Mouse (Mus musculus): Measurements from ENCODE around the gene Gnl3.

Gnl3 gene

GRCm38 (mm10) chr14:31018860-31019291 is at the start of gene Gnl3, which contains the start of gene Pbrm1:
TSS of gene Gnl3 (minus strand) at chr14:31019152.
TSS of gene Pbrm1 (plus strand) at chr14:31019138.
- in situ Hi-C loops (cut with MboI, MseI) = no loop called here

DNA sequence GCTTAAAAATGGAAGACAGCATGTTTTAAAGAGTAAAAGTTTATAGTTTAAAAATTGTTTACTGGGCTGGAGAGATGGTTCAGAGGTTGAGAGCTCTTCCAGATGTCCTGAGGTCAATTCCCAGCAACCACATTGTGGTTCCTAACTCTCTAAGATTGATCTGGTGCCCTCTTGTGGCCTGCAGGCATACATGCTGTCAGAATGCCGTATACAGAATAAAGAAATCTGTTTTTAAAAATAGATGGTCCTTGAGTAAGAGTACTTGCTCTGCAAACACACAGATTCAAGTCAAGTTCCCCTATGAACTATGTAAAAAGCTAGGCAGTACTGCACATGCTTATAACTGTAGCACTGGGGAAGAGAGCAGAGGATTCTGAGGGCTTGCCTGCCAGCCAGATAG is 43.3 kb upstream of the Gnl3 start:
- in situ Hi-C loops (cut with MboI, MseI) = no loop called here

GRCm38 (mm10) chr14:31045817-31046216 is 26.9 kb upstream of the Gnl3 start:
- in situ Hi-C loops (cut with MboI, MseI) = loop anchor here (25.0 kb wide), 1 partner anchor 1166 kb away; the partner anchor contains the start of genes Parg and Timm23

DNA sequence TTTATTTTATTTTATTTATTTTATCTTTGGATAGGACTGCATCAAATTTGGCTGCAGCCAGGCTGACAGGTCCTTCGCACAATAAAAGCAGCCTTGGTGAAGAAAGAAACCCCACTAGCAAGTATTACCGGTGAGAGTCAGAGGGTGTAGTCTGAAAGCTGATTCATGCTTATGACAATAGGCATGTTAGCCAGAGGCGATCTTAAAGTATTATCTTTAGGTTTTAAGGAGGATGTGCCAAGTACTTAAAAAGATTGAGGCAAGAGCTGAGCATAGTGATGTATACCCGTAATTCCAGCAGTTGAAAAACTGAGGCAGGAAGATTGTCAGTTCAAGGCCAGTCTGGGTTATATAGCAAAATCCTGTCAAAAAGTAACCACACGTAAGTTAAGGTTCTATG is 26.3 kb upstream of the Gnl3 start:
- in situ Hi-C loops (cut with MboI, MseI) = loop anchor here (25.0 kb wide), 1 partner anchor 1167 kb away; the partner anchor contains the start of genes Parg and Timm23

GRCm38 (mm10) chr14:31025785-31026184 is 6.8 kb upstream of the Gnl3 start:
- in situ Hi-C loops (cut with MboI, MseI) = loop anchor here (10.0 to 25.0 kb wide), 2 partner anchors 169 to 1187 kb away; partner anchors contain the start of genes Parg and Timm23

- in situ Hi-C loops (cut with MboI, MseI) = loop anchor here (10.0 kb wide), 1 partner anchor 172 kb away; no protein-coding TSS in a partner anchor
These were observed 3.6 kb upstream of the Gnl3 start for GRCm38 (mm10) chr14:31022579-31022978.

DNA sequence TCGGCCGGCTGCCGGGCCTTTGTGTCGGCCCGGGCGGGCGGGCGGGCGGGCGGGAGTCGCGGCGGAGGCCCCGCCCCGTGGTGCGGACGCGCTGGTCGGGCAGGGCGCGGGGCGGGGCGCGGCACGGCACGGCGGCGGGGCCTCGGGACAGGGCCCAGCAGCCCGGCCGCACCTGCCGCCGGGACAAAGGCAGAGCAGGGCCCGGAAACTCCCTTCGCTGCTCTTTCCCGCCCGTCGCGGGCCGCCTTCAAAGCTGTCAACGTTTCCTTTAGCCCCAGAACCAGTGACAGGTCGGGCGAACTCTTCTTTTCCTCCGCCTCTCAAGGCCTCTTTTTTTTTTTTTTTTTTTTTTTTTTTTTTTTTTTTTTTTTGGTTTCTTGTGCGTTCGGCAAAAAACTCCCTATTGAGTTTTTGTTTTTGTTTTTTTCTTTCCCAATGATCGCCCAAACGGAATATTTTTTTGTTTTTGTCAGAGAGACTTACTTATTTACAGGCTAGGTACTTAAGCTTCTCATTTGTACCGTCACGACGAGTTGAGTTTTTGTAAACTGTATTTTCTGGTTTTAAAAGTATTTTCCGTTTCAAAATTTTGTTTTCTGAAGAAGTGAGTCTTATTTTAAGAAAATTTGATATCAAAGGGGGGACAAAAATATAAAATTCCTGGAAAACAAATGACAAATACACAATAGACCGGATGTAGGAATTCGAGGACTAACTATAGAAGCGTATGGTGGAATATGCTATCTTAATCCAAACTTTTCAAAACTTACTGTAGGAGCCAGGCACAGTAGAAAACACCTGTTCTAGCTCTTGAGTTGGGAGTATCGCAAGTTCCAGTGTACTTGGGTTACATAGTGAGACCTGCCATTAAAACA is 616 bp upstream of the Gnl3 start:
- in situ Hi-C loops (cut with MboI, MseI) = loop anchor here (10.0 kb wide), 1 partner anchor 175 kb away; no protein-coding TSS in a partner anchor

DNA sequence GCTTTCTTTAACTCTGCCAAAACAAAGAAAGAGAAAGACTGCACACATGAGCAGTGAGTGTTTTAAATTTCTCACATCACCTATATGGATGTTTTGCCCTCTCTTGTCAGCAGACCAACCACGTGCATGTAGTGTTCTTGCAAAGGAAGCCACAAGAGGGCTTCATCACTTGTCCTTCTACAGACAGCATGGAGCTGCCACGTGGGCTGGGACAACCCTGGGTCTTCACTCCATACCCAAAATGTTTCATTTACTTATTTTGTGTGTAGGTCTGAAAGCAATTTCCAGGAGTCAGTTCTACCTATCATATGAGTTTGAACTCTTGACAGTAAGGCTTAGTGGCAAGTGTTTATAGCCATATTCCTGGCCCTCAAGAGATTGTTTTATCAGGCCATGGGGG is 1.1 kb downstream of the Gnl3 start:
- in situ Hi-C loops (cut with MboI, MseI) = no loop called here

DNA sequence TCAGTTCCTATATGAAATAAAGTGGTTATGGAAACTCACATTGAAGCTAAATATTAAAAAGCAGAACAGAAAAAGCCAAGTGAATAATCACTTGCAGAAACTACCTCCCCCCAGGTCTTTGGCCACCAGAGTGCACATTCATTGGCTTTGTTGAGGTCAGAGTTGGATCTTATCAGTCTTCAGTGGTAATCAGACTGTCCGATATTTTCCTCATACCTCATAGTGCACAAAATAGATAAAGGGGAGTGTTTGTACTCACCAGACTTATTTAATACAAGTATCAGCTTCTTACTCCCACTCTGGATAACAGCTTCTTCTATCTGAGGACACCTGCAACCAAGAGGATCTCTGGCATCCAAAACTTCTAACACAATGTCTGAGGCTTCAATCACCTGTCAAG is 2.9 kb downstream of the Gnl3 start:
- in situ Hi-C loops (cut with MboI, MseI) = no loop called here

DNA sequence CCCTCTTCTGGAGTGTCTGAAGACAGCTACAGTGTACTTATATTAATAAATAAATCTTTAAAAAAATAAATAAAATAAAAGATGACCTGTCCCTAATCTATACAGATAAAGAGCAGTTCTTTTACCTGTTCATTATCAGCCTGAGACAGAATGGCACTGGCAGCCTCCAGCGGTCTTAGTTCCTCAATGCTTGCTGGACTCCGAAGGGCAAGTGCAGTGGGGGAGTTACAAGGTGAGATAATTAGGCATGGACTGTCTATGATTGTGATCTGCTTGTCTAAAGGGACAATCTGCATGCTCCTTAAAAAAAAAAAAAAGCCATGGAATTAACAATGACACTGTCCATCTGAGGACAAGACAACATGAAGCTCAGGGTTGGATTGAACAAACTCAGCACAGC is 5.0 kb downstream of the Gnl3 start:
- in situ Hi-C loops (cut with MboI, MseI) = no loop called here

DNA sequence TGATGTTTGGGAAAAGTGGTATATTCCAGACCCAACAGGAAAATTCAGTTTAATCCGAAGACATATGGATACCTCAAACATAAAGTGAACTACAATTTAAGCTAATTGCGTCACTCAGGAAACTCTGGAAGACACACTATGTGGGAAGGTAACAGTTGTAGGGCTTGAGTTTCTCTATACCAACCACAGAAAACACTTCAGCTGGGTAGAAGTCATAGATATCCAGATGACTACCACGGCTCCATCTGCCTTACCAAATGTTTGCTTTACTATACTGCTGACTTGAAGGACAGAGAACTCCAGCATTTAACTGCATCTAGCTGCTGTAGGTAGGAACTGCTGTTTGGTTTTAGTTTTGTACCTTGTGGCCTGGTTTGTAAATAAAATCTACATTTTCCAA is 7.4 kb downstream of the Gnl3 start:
- in situ Hi-C loops (cut with MboI, MseI) = no loop called here

DNA sequence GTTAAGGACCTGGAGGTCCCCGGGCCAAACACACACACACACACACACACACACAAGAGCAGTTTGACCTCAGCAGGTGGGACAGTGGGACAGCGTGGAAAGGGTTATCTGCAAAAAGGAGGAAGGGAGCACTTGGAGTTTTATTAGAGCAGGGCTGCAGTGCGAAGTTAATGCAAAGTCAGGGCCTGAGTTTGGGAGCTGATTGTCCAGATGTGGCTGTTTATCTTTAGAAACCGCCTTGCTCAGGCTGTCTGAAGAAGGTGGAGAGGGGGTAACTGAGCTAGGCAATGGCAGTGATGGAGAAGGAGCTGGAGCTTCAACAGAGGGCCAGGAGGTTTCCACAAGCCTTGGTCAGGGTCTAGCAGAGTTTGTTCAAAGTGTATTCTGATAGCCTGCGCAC is 12.2 kb downstream of the Gnl3 start:
- in situ Hi-C loops (cut with MboI, MseI) = no loop called here

DNA sequence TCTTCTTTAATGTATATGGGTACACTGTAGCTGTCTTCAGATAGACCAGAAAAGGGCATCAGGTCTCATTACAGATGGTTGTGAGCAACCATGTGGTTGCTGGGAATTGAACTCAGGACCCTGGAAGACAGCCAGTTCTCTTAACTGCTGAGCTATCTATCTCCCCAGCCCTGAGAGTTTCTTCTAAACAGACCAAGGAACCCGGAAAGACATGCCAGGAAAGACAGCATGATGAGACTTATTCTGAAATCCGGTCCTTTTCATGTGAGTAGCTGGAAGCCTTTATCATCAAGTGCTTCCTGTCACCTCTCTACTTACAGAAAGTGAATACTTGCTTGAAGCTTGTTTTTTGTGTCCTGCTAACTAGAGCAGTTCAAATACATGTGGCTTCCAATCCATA is 14.4 kb downstream of the Gnl3 start:
- in situ Hi-C loops (cut with MboI, MseI) = no loop called here

DNA sequence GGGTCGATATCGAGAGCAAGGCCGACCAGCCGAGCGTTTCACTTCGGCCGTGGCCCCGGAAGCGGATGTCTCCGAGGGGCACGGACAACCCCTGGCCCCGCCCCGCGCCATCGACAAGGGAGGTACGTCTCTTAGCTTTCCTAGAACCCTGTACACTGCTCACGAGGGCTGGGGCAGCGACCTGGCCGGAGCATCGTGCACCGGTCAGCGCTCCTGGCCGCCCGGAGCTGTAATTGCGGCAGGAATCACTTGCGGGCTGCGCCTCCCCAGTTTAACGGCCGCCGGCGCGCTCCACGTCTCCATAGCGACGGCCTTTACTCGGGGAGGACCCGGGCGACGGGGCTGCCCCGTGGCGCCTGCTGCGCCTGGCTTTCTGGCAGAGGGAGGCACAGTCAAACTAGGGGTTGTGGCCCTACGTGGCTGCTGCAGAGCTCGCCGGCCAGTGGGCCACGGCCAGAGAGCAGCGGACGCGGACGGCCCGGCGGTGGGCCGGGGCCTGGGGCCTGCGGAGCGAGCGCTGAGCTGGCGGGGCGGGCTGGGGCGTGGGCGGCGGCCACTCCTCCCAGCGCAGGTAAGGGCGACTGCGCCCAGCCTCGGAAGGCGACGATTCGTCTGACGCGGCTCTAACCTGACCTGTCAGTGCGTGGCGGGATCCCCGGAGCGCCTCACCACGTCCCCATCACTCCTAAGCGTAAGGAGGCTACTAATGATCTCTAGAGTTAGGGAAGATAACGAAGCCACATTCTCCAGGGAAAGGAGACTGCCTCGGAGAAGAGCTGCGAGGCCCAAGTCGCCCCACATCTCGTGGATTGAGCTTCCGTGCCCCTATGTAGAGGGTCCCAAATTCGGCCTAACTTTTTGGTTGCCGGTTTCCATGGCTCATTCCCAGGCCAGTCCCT is 17.4 kb downstream of the Gnl3 start, which contains the start of the genes Glt8d1 and Spcs1:
Glt8d1 (plus strand) TSS at position 94 of the 899 bp plus-strand sequence.
Spcs1 (minus strand) TSS at position 366 of the 899 bp plus-strand sequence.
- in situ Hi-C loops (cut with MboI, MseI) = no loop called here

DNA sequence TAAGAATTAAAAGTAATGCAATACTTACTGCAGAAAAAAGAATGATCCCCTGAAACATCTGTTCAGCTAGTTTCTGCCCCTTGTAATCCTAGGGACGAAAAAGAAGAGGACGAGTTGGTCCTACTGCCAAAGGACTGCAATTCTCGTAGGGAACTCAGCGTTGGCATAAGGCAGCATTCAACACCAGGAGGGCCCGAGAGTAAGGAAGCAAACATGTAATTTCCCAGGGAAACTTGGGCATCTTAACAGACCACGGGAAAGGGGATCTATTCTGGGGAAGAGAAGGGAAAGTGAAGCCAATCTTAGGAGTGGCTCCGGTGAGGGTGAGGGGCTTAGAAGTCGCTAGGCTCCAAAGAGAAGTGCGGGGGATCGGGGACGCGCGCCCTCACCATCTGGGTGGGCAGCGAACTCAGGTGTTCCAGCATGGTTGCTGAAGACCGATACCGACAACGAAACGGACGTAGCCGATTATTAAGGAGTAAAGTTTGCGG is 18.1 kb downstream of the Gnl3 start:
- in situ Hi-C loops (cut with MboI, MseI) = no loop called here

DNA sequence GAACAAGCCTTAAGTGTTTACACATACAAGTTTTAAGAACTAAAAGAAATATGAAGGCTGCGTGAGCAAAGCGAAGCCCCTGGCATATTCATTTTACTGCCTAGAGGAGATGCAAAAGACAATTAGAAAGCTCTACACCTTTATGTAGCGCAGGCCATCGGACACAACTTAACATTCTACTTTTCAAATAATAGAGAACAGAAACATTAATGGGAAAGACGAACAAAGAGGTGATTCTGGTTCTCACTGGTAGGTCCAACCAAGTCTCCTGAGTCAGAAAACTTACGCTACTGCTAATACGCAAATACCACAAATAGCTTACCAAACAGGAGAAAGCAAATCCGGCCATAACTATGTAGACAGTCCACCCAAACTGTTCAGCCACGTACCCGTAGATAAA is 18.6 kb downstream of the Gnl3 start:
- in situ Hi-C loops (cut with MboI, MseI) = no loop called here

GRCm38 (mm10) chr14:30996417-30996816 is 22.5 kb downstream of the Gnl3 start:
- in situ Hi-C loops (cut with MboI, MseI) = no loop called here

- in situ Hi-C loops (cut with MboI, MseI) = no loop called here
These were observed 42.7 kb downstream of the Gnl3 start for GRCm38 (mm10) chr14:30976222-30976621.

GRCm38 (mm10) chr14:30974204-30974603 is 44.7 kb downstream of the Gnl3 start:
- in situ Hi-C loops (cut with MboI, MseI) = no loop called here
